Mouse (Mus musculus) v-Abl transformed pro-B cells (cell line): Measurements from ENCODE around the gene Asb4.
"Not testable (repeated sequence)": the region's sequence is repeated elsewhere in the genome, so short reads cannot be mapped to it uniquely, and the experiment has no call there.

Source experiments
- in situ Hi-C, 2 experiments: fragments of 400-800 bp; cut with MboI; formaldehyde crosslinking; loops; one replicate each; pipeline ENCODE4 v1.15.1; 2025; ENCODE audit not compliant: unreplicated experiment in 2 of 2

The Asb4 gene

DNA sequence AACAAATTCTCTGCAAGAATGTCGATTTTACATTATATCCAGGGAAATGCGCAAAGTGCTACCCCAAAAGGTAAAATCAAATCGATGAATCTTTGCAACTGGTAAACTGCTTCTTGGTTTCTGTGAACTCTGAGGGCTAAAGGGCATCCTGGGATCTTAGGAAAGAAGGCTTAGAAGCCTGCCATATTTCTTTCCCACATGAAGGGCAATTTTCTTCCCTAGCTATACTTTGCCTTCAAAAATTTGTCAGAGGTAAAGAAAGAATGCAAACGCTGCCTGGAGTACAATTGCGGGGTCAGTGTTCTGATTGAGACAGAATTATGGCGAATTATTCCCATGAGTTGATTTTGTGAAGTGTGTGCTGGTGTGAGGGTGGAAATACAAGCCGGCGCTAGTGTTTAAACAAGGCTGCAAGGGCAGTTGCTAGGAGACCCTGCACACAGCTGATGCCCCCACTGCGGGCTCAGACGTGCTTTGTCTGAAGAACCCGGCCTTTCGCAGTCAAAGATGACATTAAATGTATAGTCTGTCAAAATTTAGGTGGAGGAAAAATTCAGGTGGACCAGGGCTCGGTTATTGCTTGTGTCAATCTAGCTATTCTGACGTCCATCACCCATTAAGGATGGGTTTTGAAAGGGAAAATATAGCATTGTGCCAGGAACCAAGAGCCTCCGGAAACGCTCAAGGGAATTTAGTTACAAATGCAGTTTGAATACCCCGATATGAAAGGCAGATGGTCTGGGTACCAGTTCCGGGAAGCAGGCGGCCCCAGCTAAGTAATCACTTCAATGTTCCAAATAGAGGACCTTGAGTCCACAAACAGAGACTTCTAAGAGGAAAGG is at the start of gene Asb4:
TSS of gene Asb4 (plus strand) at position 51 of the 842 bp plus-strand sequence.
- in situ Hi-C loops = loop anchor here (5.0 to 25.0 kb wide), 6 partner anchors 139 to 1871 kb away; partner anchors contain the start of gene Bet1 (in 2 of the 2)

GRCm38 (mm10) chr6:5334021-5334420 is 49.2 kb upstream of the Asb4 start:
- in situ Hi-C loops = no loop called here

DNA sequence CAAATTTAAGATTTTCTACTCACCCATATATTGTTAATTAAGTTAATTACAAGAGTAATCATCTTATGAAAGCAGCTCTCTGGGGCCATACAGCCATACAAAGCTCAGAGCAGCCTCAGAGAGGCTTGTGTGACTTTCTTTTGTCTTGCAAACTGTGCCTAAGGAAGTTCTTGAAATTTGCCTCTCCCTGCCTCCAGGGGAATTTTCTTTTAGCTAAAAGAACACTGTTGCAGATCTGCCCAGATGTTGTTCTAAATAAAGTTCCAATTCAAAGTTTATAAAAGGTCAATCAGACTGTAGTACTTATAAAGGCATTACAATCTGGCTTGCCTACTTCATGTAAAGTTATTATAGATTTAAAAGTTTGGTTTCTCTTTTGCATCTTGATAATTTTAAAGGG is 47.2 kb upstream of the Asb4 start:
- in situ Hi-C loops = not testable (repeated sequence)

- in situ Hi-C loops = not testable (repeated sequence)
Measured at GRCm38 (mm10) chr6:5338781-5339180, 44.4 kb upstream of the Asb4 start.

- in situ Hi-C loops = not testable (repeated sequence)
Measured at GRCm38 (mm10) chr6:5339283-5339682, 43.9 kb upstream of the Asb4 start.

DNA sequence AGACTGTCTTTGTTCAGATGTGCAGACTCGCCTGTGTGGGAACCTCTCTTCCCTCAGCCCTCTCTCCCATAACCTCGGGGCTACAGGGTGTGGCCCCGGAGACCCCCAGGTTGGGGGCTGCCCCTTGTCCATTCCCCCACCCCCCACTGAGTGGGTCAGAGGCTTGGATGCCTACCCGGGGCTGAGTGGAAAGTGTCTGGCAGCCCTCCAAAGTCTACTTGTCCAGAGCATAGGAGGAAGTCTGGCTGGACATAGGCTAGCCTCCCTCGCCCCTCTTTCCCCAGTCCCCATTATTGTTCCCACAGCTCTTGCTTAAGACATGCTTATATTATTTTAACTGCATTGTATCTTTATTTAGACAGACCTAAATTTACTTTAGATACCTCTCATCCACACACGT is 38.9 kb upstream of the Asb4 start:
- in situ Hi-C loops = no loop called here

DNA sequence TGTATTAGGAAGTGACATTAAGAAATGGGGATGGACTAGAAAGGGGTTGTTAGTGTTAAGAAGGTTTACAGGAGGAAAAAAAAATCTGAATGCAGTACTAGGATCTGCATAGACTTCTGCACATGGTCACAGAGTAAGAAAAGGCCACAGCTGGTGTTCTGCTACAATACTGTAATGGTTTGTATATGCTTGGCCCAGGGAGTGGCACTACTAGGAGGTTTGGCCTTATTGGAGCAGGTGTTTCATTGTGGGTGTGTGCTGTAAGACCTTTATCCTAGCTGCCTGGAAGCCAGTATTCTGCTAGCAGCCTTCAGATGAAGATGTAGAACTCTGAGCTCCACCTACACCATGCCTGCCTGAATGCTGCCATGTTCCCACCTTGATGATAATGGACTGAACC is 25.3 kb upstream of the Asb4 start:
- in situ Hi-C loops = loop anchor here in 1 of 2 experiments (25.0 kb wide), 1 partner anchor 121 kb away; no protein-coding TSS in a partner anchor

DNA sequence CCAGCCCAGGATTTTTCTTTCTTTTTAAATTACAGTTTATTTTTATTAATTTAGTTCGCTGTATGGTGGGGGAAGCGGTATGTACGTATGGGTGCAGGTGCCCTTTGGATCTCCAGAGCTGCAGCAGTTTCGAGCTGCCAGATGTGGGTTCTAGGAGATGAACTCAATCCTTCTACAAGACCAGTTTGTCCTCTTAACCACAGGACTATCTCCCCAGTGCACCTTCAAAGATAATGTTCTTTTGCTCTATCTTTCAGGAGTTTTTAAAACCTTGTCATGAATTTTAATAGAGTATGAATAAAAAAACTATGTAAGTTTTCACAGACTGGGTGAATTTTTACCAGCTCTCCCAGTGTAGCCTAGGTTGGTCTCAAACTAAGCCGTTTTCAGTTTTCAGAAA is 22.8 kb upstream of the Asb4 start:
- in situ Hi-C loops = loop anchor here in 1 of 2 experiments (25.0 kb wide), 1 partner anchor 123 kb away; no protein-coding TSS in a partner anchor

- in situ Hi-C loops = loop anchor here in 1 of 2 experiments (25.0 kb wide), 1 partner anchor 125 kb away; no protein-coding TSS in a partner anchor
Measured at GRCm38 (mm10) chr6:5361987-5362386, 21.2 kb upstream of the Asb4 start.

DNA sequence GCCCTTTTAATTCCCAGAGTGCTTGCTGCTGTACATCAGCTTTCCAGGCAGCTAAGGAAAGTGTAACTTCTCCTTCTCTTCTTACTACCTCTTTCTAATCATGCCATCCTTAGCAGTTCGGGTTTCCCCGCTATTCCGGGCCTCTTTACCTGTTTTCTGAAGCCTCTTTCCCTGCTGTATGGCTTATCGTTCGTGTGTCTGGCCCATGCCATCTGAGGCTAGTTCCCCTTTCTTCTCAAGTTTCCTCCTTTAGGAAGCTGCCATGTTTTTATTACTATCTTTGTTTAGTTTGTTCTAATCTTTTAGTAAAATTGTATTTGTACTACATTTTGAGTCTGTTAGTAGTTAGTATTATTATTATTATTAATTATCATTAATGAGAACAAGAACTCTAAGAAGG is 17.3 kb upstream of the Asb4 start:
- in situ Hi-C loops = loop anchor here in 1 of 2 experiments (25.0 kb wide), 1 partner anchor 129 kb away; no protein-coding TSS in a partner anchor

DNA sequence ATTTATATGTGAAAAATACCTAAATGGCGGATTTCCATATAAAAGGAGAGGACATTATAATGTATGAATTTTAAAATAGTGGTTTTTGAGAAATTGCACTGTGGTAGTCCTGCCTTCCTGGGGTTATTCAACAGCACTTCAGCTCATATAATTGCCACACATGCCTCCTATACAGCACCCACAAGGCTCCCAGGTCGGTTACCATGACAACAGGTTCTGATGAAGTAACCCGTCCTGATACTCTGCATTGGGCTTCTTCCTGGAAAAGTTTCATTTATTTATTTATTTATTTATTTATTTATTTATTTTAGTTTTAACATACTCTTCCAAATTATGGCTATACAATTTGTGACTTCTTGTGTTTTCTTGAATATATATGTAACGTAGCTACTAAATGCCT is 6.3 kb upstream of the Asb4 start:
- in situ Hi-C loops = loop anchor here (25.0 kb wide), 1 partner anchor 1290 kb away; the partner anchor contains the start of gene Bet1 (in 2 of the 2)

- in situ Hi-C loops = loop anchor here (25.0 kb wide), 1 partner anchor 1292 kb away; the partner anchor contains the start of gene Bet1 (in 2 of the 2)
Measured at GRCm38 (mm10) chr6:5379048-5379447, 4.1 kb upstream of the Asb4 start.

- in situ Hi-C loops = loop anchor here (5.0 to 25.0 kb wide), 6 partner anchors 135 to 1868 kb away; partner anchors contain the start of gene Bet1 (in 2 of the 2)
Measured at GRCm38 (mm10) chr6:5379781-5380623, 3.2 kb upstream of the Asb4 start.

- in situ Hi-C loops = loop anchor here (5.0 to 25.0 kb wide), 6 partner anchors 136 to 1868 kb away; partner anchors contain the start of gene Bet1 (in 2 of the 2)
Measured at GRCm38 (mm10) chr6:5380624-5381252, 2.4 kb upstream of the Asb4 start.

GRCm38 (mm10) chr6:5381918-5382582 is 1.1 kb upstream of the Asb4 start:
- in situ Hi-C loops = loop anchor here (5.0 to 25.0 kb wide), 6 partner anchors 137 to 1870 kb away; partner anchors contain the start of gene Bet1 (in 2 of the 2)

DNA sequence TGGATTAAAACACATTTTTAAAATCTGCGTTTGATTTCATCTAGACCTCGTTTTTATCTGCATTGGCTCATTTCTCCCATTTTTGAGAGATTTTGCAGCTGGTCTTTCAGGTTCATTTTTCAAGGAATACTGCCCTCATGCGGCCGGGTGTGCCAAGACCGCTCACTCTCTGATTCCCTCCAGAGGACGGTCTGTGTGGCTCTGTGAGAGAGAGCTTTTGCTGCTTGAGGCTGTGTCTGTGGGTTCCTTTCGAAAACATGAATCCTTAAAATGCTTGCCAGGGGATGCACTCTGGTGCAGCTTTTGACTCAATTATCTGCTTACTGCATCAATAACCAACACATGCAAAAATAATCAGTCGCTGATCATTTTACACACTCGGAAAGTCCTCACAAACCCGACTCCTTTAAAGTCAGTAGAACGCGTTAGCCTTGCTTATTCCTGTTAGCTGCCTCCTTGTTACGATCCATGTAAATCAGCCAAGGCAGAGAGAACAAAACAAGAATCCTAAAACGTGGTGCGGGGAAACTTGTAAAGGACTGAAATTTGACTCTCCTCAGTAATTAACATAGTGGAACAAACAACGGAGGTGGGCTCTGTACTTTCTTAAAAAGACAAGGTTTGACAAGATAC is 487 bp upstream of the Asb4 start:
- in situ Hi-C loops = loop anchor here (5.0 to 25.0 kb wide), 6 partner anchors 138 to 1870 kb away; partner anchors contain the start of gene Bet1 (in 2 of the 2)

DNA sequence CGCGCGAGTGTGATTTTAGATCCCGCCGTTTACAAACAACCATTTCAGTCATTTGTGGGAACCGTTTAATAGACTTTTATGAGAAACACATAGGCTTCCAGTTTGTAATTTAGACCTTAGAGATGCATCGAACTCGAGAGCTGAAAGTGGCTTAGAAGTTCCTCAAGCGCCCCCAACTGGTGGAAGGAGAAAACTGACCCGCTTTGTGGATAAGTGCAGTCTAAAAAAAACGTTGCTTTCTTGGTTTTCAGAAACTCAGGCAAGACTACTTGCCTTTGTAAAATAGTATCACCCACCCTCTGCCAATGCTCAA is 948 bp downstream of the Asb4 start:
- in situ Hi-C loops = loop anchor here (5.0 to 25.0 kb wide), 6 partner anchors 139 to 1872 kb away; partner anchors contain the start of gene Bet1 (in 2 of the 2)

DNA sequence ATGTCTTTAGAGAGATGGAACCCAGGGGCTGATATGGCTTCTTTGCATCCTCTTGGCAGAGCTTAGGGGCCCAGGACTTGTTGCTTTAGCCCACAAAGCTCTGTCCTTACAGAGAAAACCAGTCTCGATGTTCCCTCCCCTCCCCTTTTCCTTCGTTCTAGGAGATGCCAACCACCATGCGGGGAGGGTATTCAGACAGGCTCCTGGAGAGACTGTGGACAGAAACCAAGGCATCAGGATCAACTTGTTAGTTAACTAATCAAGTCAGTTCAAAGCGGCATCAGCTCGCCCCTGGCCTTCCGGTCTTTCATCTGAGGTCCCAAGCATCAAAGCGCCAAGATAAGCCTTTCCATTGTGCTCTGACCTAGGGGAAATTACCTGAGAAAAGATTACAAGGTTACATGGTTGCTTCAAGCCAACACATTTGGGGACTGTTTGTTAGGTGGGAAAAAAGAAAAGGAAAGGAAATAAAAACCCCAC is 2.0 kb downstream of the Asb4 start:
- in situ Hi-C loops = loop anchor here (5.0 to 25.0 kb wide), 5 partner anchors 140 to 1298 kb away; partner anchors contain the start of gene Bet1 (in 2 of the 2)

DNA sequence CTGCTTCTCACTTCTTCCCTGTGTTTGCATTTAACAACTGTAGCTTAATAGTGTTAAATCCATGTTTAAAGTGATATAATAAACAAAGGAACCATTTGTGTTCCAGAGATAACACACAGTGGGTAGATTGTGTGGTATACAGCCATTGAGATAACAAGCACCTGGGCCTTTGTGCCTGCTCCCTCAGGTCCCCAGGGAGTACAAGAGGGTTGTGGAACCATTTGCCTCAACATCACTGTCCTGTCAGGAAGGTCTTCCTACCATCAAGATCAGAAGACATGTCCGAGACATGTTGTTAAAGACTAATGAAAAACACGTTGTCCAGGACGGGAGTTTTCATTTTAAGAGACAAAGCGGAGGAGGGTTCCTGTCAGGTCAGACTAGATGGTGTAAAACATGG is 3.3 kb downstream of the Asb4 start:
- in situ Hi-C loops = loop anchor here (5.0 to 25.0 kb wide), 5 partner anchors 142 to 1299 kb away; partner anchors contain the start of gene Bet1 (in 2 of the 2)
